Mouse (Mus musculus) forelimb bud, embryonic 11.5 days (tissue): Measurements from ENCODE around the gene Pigv.

Experiments
- DNase-seq: peaks from one replicate; pipeline ENCODE4 v3.0.0-alpha.2; 2012; ENCODE audit warnings: low read depth, low spot score

Pigv gene

DNA sequence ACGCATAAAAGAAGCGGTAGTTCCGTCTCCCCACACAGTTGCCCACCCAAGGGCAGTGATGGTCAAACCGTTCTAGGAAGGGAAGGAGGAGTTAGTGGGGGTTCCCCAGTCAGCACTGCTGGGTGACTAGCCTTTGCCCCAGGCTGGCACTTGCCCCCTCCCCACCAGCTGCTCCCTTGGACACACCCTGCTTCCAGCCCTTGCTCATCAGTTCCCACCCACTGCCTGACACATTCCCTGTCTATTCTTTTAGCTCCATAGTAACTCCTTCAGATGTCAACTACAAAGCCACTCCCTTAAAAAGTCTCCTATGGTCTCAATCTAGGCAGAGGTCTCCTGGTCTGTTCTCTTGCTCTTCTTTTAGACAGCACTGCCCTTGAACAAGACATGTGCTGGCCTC is 58.6 kb downstream of the Pigv start:
- no peak for DNase-seq

DNA sequence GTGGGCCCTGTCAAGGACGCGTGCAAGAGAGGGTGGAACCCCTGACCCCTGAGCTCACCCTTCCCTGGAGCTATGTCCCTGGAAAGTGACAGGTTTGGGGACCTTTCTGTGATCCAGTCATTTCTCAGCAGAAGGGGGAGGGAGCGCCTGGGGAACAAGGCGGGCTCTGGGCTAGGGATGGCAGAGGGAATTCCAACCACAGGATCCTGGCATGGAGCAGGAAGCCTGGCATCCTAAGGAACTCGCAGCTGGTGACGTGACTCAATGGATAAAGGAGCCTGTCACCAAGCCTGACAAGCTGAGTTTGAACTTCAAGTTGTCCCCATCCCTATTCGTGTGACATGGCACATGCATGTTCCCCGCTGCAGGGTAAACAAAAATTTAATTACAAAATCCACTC is 59.4 kb downstream of the Pigv start:
- no peak for DNase-seq

DNA sequence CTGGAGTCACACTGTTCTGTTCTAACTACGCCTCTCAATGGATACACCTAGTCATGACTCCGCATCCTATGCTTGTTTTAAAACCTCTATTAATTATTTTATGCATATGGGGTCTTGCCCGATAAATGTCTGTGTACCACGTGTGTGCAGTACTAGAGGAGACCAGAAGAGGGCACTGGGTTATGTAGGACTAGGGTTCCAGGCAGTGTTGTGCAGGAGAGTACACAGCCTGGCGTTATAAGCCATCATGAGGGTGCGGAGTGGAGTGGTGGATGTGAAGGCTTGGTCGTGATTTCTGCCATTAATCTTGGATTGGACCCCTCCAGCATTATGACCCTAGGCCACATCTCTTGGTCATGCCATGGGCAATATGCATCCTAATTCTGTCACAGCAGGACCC is 60.0 kb downstream of the Pigv start:
- DNase-seq: no peak

DNA sequence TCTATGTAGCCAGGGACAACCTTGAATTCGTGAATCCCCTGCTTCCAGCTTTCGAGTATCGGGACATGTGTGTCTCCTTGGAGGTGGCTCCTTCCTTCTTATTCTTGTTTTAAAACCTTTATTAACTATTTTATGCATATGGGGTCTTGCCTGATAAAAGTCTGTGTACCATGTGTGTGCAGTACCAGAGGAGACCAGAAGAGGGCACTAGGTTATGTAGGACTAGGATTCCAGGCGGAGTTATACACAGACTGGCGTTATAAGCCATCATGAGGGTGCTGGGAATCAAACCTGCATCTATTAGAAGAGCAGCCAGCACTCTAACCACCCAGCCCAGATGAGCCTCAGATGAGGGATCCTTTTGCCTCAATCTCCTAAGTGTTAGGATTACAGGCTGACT is 60.6 kb downstream of the Pigv start:
- DNase-seq: no peak
